Mouse (Mus musculus): ENCODE measurements around the gene Cxcr5. TPM values are rescaled to one million over a fixed set of nuclear protein-coding genes. Genes with fewer than 3 reads are reported as not detected.

Cxcr5 gene
- polyA plus RNA-seq, 1 experiment: not detected

DNA sequence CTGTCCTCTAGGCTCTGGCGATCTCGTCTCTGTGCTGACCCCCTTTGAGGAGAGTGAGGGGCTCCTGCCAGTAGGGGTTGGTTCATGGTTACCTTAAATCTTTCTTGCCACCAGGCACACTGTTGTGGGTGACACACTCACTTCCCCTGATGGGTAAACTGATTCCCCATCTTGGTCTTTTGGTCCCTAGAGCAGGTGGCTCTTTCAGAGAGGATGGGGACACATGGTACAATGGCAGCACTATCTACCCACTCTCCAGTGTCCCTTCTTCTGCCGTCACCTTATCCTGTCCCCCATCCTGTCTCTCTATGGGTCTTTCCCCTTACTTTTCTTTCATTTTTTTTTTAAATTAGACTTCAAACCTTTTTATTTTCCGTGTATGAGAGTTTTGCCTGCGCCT lies 45.8 kb downstream of the Cxcr5 start:
- Histone ChIP-seq H3K27me3 (ENCODE audit: control insufficient read depth, insufficient read depth, insufficient read length) (no peaks in the 10 kb centered on the region), H3K79me2 (ENCODE audit: control insufficient read depth, insufficient read depth) (no peaks in the 10 kb centered on the region), H3K79me3 (ENCODE audit: low read depth) (no peaks in the 10 kb centered on the region), H3K36me3 (ENCODE audit: control insufficient read depth, insufficient read depth) (no peaks in the 10 kb centered on the region), H3ac (ENCODE audit: control insufficient read depth, insufficient read length, low read depth) (no peak overlapping the region), H3K4me3 (ENCODE audit: insufficient read depth, poor library complexity, severe bottlenecking) (no peak overlapping the region)
- TF ChIP-seq FOSL1 (IDR thresholded peaks at IDR 0.05; ENCODE audit: insufficient read depth, low read length, poor library complexity, severe bottlenecking): no peak
- no peak for TF ChIP-seq MYOG (IDR thresholded peaks at IDR 0.05; ENCODE audit: control insufficient read depth, extremely low read depth, insufficient read length)
- no peak for TF ChIP-seq CEBPB (IDR thresholded peaks at IDR 0.05; ENCODE audit: low read depth)
- no peak for TF ChIP-seq CTCF (IDR thresholded peaks at IDR 0.05; ENCODE audit: control insufficient read depth, insufficient read depth, insufficient read length)
- no peak for TF ChIP-seq MYOD1 (IDR thresholded peaks at IDR 0.05; ENCODE audit: control insufficient read depth, insufficient read length, low read depth)
- TF ChIP-seq MAX (IDR thresholded peaks at IDR 0.05): no peak
- no peak for TF ChIP-seq USF1 (IDR thresholded peaks at IDR 0.05; ENCODE audit: low read depth)

GRCm38 (mm10) chr9:44515131-44515751 lies 46.4 kb downstream of the Cxcr5 start:
- no peak for TF ChIP-seq MYOG (IDR thresholded peaks at IDR 0.05; ENCODE audit: control insufficient read depth, extremely low read depth, insufficient read length)
- no peak for TF ChIP-seq FOSL1 (IDR thresholded peaks at IDR 0.05; ENCODE audit: insufficient read depth, low read length, poor library complexity, severe bottlenecking)
- no peak for TF ChIP-seq MYOD1 (IDR thresholded peaks at IDR 0.05; ENCODE audit: control insufficient read depth, insufficient read length, low read depth)
- TF ChIP-seq USF1 (IDR thresholded peaks at IDR 0.05; ENCODE audit: low read depth): no peak
- TF ChIP-seq CTCF (IDR thresholded peaks at IDR 0.05; ENCODE audit: control insufficient read depth, insufficient read depth, insufficient read length): no peak
- no peak for TF ChIP-seq CEBPB (IDR thresholded peaks at IDR 0.05; ENCODE audit: low read depth)
- TF ChIP-seq MAX (IDR thresholded peaks at IDR 0.05): no peak
- Histone ChIP-seq H3K4me3 (ENCODE audit: insufficient read depth, poor library complexity, severe bottlenecking) (no peak overlapping the region), H3K79me3 (ENCODE audit: low read depth) (no peaks in the 10 kb centered on the region), H3ac (ENCODE audit: control insufficient read depth, insufficient read length, low read depth) (no peak overlapping the region), H3K27me3 (ENCODE audit: control insufficient read depth, insufficient read depth, insufficient read length) (no peaks in the 10 kb centered on the region), H3K36me3 (ENCODE audit: control insufficient read depth, insufficient read depth) (no peaks in the 10 kb centered on the region), H3K79me2 (ENCODE audit: control insufficient read depth, insufficient read depth) (no peaks in the 10 kb centered on the region)

- TF ChIP-seq CTCF (IDR thresholded peaks at IDR 0.05; ENCODE audit: control insufficient read depth, insufficient read depth, insufficient read length) (no peak), MAX (IDR thresholded peaks at IDR 0.05) (no peak), MYOD1 (IDR thresholded peaks at IDR 0.05; ENCODE audit: control insufficient read depth, insufficient read length, low read depth) (no peak)
- H3K79me2 ChIP-seq (ENCODE audit: control insufficient read depth, insufficient read depth): no peaks in the 10 kb centered on the region
- no peaks in the 10 kb centered on the region for H3K79me3 ChIP-seq (ENCODE audit: low read depth)
- no peak overlapping the region for H3K4me3 ChIP-seq (ENCODE audit: insufficient read depth, poor library complexity, severe bottlenecking)
- no peak overlapping the region for H3ac ChIP-seq (ENCODE audit: control insufficient read depth, insufficient read length, low read depth)
- H3K36me3 ChIP-seq (ENCODE audit: control insufficient read depth, insufficient read depth): no peaks in the 10 kb centered on the region
- no peaks in the 10 kb centered on the region for H3K27me3 ChIP-seq (ENCODE audit: control insufficient read depth, insufficient read depth, insufficient read length)
Measured at GRCm38 (mm10) chr9:44514147-44514546, 47.5 kb downstream of the Cxcr5 start.

DNA sequence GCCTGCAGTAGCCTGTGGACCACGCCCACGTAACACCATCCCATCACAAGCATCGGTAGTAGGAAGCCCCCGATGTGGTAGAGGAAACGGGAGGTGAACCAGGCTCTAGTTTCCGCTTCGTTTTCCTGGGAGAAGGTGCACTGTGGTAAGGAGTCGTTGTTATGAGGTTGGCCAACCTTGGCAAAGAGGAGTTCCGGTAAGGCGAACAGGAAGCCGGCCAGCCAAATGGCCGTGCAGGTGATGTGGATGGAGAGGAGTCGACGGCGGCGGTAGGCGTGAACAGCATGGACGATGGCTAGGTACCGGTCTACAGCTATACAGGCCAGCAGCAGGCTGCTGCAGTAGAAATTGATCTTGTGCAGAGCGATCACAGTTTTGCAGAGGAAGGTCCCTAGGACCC lies 48.1 kb downstream of the Cxcr5 start:
- Histone ChIP-seq H3ac (ENCODE audit: control insufficient read depth, insufficient read length, low read depth) (no peak overlapping the region), H3K79me2 (ENCODE audit: control insufficient read depth, insufficient read depth) (no peaks in the 10 kb centered on the region), H3K79me3 (ENCODE audit: low read depth) (no peaks in the 10 kb centered on the region), H3K27me3 (ENCODE audit: control insufficient read depth, insufficient read depth, insufficient read length) (no peaks in the 10 kb centered on the region), H3K4me3 (ENCODE audit: insufficient read depth, poor library complexity, severe bottlenecking) (no peak overlapping the region), H3K36me3 (ENCODE audit: control insufficient read depth, insufficient read depth) (peaks cover under 1% of the 10 kb centered on the region)
- no peak for TF ChIP-seq MYOG (IDR thresholded peaks at IDR 0.05; ENCODE audit: control insufficient read depth, extremely low read depth, insufficient read length)
- no peak for TF ChIP-seq MAX (IDR thresholded peaks at IDR 0.05)
- TF ChIP-seq FOSL1 (IDR thresholded peaks at IDR 0.05; ENCODE audit: insufficient read depth, low read length, poor library complexity, severe bottlenecking): no peak
- no peak for TF ChIP-seq USF1 (IDR thresholded peaks at IDR 0.05; ENCODE audit: low read depth)
- no peak for TF ChIP-seq MYOD1 (IDR thresholded peaks at IDR 0.05; ENCODE audit: control insufficient read depth, insufficient read length, low read depth)
- no peak for TF ChIP-seq CTCF (IDR thresholded peaks at IDR 0.05; ENCODE audit: control insufficient read depth, insufficient read depth, insufficient read length)

GRCm38 (mm10) chr9:44513121-44513520 lies 48.6 kb downstream of the Cxcr5 start:
- no peaks in the 10 kb centered on the region for H3K27me3 ChIP-seq (ENCODE audit: control insufficient read depth, insufficient read depth, insufficient read length)
- H3K36me3 ChIP-seq (ENCODE audit: control insufficient read depth, insufficient read depth): peaks cover 6% of the 10 kb centered on the region
- no peaks in the 10 kb centered on the region for H3K79me3 ChIP-seq (ENCODE audit: low read depth)
- TF ChIP-seq MYOD1 (IDR thresholded peaks at IDR 0.05; ENCODE audit: control insufficient read depth, insufficient read length, low read depth) (no peak), MYOG (IDR thresholded peaks at IDR 0.05; ENCODE audit: control insufficient read depth, extremely low read depth, insufficient read length) (no peak), MAX (IDR thresholded peaks at IDR 0.05) (no peak), CTCF (IDR thresholded peaks at IDR 0.05; ENCODE audit: control insufficient read depth, insufficient read depth, insufficient read length) (no peak), CEBPB (IDR thresholded peaks at IDR 0.05; ENCODE audit: low read depth) (no peak), USF1 (IDR thresholded peaks at IDR 0.05; ENCODE audit: low read depth) (no peak), FOSL1 (IDR thresholded peaks at IDR 0.05; ENCODE audit: insufficient read depth, low read length, poor library complexity, severe bottlenecking) (no peak)
- no peaks in the 10 kb centered on the region for H3K79me2 ChIP-seq (ENCODE audit: control insufficient read depth, insufficient read depth)
- H3K4me3 ChIP-seq (ENCODE audit: insufficient read depth, poor library complexity, severe bottlenecking): no peak overlapping the region
- H3ac ChIP-seq (ENCODE audit: control insufficient read depth, insufficient read length, low read depth): no peak overlapping the region

- Histone ChIP-seq H3ac (ENCODE audit: control insufficient read depth, insufficient read length, low read depth) (no peak overlapping the region), H3K79me2 (ENCODE audit: control insufficient read depth, insufficient read depth) (no peaks in the 10 kb centered on the region), H3K27me3 (ENCODE audit: control insufficient read depth, insufficient read depth, insufficient read length) (no peaks in the 10 kb centered on the region), H3K4me3 (ENCODE audit: insufficient read depth, poor library complexity, severe bottlenecking) (no peak overlapping the region), H3K36me3 (ENCODE audit: control insufficient read depth, insufficient read depth) (peaks cover 10% of the 10 kb centered on the region), H3K79me3 (ENCODE audit: low read depth) (no peaks in the 10 kb centered on the region)
- TF ChIP-seq MYOG (IDR thresholded peaks at IDR 0.05; ENCODE audit: control insufficient read depth, extremely low read depth, insufficient read length): no peak
- no peak for TF ChIP-seq CEBPB (IDR thresholded peaks at IDR 0.05; ENCODE audit: low read depth)
- TF ChIP-seq USF1 (IDR thresholded peaks at IDR 0.05; ENCODE audit: low read depth): no peak
- no peak for TF ChIP-seq CTCF (IDR thresholded peaks at IDR 0.05; ENCODE audit: control insufficient read depth, insufficient read depth, insufficient read length)
- no peak for TF ChIP-seq FOSL1 (IDR thresholded peaks at IDR 0.05; ENCODE audit: insufficient read depth, low read length, poor library complexity, severe bottlenecking)
Measured at GRCm38 (mm10) chr9:44512717-44513003, 49.0 kb downstream of the Cxcr5 start.

Data from C2C12 (cell line).